Mouse (Mus musculus) heart, postnatal 0 days (tissue): Measurements from ENCODE around the gene Trmt112.

Experiments
- CTCF ChIP-seq: IDR thresholded peaks from 2 replicates; pipeline ENCODE4 v1.5.1; 2016; ENCODE audit warnings: antibody characterized with exemption, control low read depth, low read depth
- EP300 ChIP-seq: IDR thresholded peaks from 2 replicates; pipeline ENCODE4 v1.6.1; 2016; ENCODE audit warnings: antibody characterized with exemption, low read depth

GRCm38 (mm10) chr19:6869355-6869754 lies 40.1 kb upstream of the Trmt112 start:
- TF ChIP-seq CTCF (no peak), EP300 (no peak)
